Mouse (Mus musculus): Measurements from ENCODE around the gene Scgn.
A peak's percentile ranks its signal among the peaks of the same experiment; 100 is the strongest.

Gene Scgn

DNA sequence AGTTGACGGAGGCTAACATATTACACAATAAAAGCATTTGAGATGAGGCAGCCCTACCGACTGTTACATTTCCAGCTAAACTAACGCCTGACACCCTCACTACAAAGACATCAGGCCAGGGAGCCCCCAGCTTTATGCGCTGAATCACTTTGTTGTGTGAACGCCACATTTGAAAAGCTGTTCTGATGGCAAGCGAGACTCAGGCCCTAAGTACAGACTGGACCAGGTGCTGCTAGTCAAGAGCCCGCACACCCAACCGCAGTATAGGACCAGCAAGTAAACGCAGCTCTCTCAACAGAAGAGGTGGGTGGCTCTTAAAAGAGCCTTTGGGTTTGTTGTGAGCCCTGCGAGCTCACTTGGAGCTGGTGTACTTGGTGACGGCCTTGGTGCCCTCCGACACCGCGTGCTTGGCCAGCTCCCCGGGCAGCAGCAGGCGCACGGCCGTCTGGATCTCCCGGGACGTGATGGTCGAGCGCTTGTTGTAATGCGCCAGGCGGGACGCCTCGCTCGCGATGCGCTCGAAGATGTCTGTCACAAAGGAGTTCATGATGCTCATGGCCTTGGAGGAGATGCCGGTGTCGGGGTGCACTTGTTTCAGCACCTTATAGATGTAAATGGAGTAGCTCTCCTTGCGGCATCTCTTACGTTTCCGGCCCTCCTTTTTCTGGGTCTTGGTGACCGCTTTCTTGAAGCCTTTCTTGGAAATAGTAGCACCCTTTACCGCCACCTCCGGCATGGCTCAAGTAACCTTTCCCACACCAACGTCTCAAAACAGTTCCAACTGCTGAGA, 57.4 kb downstream of the Scgn start, which contains the start of gene Hist1h2ba:
Hist1h2ba (minus strand) TSS at position 736 of the 790 bp plus-strand sequence.
- no peak for DNase-seq

GRCm38 (mm10) chr13:23930904-23931303, 60.1 kb downstream of the Scgn start:
- DNase-seq, result no peak

DNA sequence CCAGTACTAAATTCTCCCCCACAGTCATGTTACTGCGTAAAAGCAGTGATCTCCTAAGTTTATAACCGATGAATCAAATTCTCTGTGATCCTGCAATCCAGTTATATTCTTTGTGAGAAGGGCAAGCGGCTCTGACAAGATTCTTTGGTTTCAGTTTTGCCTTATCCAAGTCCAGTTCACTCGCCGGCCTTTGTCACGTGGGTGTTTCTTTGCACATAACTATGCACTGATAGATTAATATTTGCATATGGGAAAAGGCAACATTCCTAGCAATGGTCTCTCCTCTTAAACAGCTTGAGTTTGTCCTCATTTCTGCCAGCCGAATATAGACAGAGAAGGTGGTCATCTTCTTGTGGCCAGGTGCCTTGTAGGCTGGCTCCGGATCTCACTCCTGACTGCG, 60.6 kb downstream of the Scgn start:
- no peak for DNase-seq

DNA sequence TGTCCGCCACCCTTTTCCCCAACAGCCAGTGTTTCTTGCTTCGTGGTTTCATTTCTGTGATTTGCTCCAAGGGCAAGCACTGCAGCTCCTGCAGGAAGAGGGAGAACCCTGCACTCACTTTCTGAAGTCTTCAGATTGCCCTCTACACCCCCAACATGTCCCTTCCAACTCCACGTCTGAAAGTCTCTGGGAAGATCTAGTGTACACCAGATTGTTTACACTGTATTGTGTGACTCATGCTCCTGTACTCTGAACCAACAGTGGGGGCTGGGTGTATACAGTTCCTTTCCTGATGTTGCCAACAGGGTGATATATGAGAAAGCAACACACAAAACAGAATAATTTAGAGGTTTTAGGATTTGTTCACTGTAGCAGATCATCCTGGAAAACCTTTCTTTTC, 62.4 kb downstream of the Scgn start:
- DNase-seq, result no peak

DNA sequence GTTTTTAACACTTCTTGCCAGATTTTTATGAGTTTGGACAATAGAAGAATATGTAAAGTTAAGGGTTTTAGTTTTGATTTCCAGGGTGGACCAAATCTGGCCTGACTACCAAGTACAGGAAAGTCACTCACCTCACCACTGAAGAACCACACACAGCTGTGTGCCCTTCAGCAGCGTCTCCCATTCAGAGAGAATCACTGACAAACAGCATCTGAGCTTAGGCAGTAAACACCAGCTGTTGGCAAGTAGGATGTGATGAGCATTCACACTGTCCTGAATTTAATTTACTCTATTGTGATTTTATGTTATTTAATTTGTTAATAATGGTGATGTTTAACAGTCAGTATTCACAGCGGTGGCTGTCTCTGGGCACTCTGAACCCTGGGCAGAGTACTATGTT, 65.2 kb downstream of the Scgn start:
- DNase-seq, result no peak

DNA sequence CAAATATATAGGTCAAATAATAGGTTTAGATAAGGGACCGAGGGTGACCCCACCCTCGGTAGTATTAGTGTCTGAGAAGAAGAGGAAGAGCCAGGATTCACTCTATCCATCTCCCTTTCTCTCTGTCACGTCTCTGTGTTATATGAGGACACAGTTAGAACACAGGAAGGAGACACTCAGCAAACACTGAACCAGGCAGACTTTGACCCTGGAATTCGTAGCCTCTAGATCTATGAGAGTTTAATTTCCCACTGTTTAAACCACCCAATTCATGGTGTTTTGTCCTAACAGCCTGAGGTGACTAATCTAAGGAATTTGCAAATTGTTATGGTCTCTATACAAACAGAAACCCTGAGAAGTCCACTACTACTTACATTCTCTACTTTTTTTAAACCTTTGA, 73.3 kb downstream of the Scgn start:
- no peak for DNase-seq

DNA sequence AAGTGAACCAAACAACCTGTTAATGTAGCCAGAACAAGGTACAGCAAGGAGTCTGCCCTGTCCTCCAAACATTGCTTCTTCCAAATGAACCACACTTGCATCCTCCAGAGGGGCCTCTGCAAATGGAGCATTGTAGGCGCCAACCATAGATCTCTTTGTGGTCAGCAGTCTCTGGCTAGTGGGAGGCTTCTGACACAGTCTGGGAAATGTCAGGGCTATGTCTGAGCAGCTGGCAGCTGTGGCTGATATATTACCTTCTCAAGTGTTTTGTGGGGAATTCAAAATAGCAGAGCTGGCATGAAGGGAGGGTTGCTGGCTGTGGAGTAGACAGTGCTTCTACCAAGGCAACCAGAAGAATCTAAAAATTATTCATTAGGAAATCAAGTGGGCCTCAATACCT, 74.9 kb downstream of the Scgn start:
- DNase-seq, result no peak

DNA sequence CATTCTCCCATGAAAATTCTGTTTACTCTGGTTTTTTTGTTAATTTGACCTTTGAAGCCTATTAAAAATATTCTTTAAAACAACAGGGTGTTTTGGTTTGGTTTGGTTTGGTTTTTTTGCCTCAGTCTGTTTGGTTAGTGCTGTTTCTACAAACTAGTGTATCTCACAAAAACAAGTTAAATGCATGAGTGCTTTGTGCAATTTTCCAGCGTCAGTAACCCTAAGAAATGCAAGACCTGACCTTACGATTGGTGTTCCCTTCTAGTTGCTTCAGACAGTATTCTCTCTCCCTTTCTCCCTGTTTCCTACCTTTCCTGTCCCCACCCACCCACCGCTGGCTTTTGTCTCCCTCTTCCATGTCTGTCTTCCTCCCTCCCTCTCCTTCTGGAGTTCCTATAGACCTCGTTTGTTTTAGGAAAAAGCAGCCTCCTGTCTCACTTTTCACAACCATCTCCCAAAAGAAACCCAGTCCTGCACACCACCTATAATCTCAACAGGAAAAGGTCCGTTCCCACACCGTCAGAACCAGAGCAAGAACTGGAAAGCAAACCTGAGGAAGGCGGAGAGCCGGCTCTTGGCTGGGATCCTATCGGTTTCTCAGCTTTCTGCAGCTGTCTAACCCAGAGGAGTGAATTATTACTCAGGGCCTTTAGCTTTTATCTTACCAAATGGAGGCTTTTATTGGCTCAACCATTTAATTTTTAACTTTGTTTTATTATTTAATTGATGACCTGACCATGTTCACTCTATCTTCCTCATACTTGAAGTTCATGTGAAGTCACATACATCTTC, 76.4 kb downstream of the Scgn start, which contains the start of gene Slc17a4:
Slc17a4 (minus strand) TSS at position 634 of the 792 bp plus-strand sequence.
- DNase-seq, result no peak

- no peak for DNase-seq
Measured at GRCm38 (mm10) chr13:23913791-23914306, 77.2 kb downstream of the Scgn start.

DNA sequence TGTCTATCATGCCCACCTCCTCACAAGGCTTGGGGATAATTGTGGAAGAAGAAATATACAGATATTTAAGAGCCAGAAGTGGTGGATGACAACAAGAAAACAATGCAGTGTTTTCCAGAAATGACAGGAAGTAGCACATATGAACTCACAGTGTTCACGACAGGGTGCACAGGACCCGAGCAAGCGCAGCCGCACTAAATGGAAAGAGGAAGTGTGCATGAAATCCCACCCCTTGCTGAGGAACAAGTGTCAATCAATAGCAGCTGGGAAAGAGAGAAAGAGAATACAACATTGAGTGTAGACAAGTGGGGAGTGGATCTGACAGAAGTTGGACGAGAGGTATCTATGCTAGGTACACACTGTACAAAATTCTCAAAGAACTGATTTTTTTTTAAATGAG, 79.7 kb downstream of the Scgn start:
- DNase-seq, result no peak

DNA sequence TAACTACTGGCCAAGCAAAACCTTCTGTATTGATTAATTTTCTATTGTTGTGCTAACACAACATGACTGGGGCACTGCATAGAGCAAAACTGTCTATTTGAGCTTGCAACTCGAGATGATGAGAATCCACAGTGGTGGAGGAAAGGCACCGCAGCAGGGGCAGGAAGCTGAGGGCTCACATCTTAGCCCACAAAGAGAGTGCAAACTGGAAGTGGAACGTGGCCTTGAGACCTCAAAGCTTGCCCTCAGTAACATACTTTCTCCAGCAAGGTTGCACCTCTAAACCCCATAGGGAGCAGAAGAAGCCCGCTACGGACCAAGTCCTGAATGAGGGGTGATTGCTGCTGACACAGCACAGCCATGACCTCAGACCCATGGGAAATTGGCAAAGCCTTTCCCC, 80.9 kb downstream of the Scgn start:
- peak in 1 of 2 experiments; percentile 10 for DNase-seq

- no peak for DNase-seq
Measured at GRCm38 (mm10) chr13:23906906-23907305, 84.1 kb downstream of the Scgn start.

Measured in thymus, postnatal 36 days (tissue).